Mouse (Mus musculus) stomach, postnatal 0 days (tissue): ENCODE measurements around the gene Pdzd2. TPM values are rescaled to one million over a fixed set of nuclear protein-coding genes. Genes with fewer than 3 reads are reported as not detected.
A peak's percentile ranks its signal among the peaks of the same experiment; 100 is the strongest.

Experiments
- ATAC-seq: fragments of 200-750 bp; cut with Nextera tagmentation; 2 replicates; pipeline ENCODE4 v1.8.0; 2017; ENCODE audit not compliant: low FRiP score, low TSS enrichment
- DNase-seq: peaks from one replicate; pipeline ENCODE4 v3.0.0-alpha.2; 2016; ENCODE audit warnings: low spot score
- H3K27ac ChIP-seq: fragments of 300-500 bp; sonication (generic); replicated peaks from 2 replicates; pipeline ENCODE4 v1.5.1; 2014; ENCODE audit warnings: mild to moderate bottlenecking, control low read depth
- H3K27me3 ChIP-seq: fragments of 300-500 bp; sonication (generic); 2 replicates; pipeline ENCODE4 v1.6.1; 2014; ENCODE audit warnings: low read length; ENCODE audit not compliant: control insufficient read depth, insufficient read depth
- H3K36me3 ChIP-seq: fragments of 300-500 bp; sonication (generic); 2 replicates; pipeline ENCODE4 v1.6.1; 2014; ENCODE audit warnings: low read length, mixed read lengths; ENCODE audit not compliant: control insufficient read depth, insufficient read depth
- H3K4me1 ChIP-seq: fragments of 300-500 bp; sonication (generic); replicated peaks from 2 replicates; pipeline ENCODE4 v1.6.1; 2014; ENCODE audit warnings: antibody characterized with exemption; ENCODE audit not compliant: control insufficient read depth, insufficient read depth
- H3K4me2 ChIP-seq: fragments of 300-500 bp; sonication (generic); replicated peaks from 2 replicates; pipeline ENCODE4 v1.6.1; 2014; ENCODE audit warnings: low read depth, mild to moderate bottlenecking, control low read depth, moderate library complexity
- H3K4me3 ChIP-seq: fragments of 300-500 bp; sonication (generic); 2 replicates; pipeline ENCODE4 v1.5.1; 2014; ENCODE audit warnings: low read depth, low read length, control low read depth
- H3K9ac ChIP-seq: fragments of 300-500 bp; sonication (generic); 2 replicates; pipeline ENCODE4 v1.6.1; 2014; ENCODE audit warnings: mild to moderate bottlenecking, low read length, control low read depth, mixed read lengths
- H3K9me3 ChIP-seq: fragments of 300-500 bp; sonication (generic); 2 replicates; pipeline ENCODE4 v1.6.1; 2016; ENCODE audit warnings: low read length; ENCODE audit not compliant: control insufficient read depth
- CTCF ChIP-seq: IDR thresholded peaks from 2 replicates; pipeline ENCODE4 v1.5.1; 2016; ENCODE audit warnings: antibody characterized with exemption, low read depth, mild to moderate bottlenecking, moderate library complexity
- EP300 ChIP-seq: optimal IDR thresholded peaks from 2 replicates; pipeline ENCODE3; 2016; ENCODE audit warnings: antibody characterized with exemption
- WGBS: fragments of 180-500 bp; shearing (Covaris S2); extraction: QIAGEN DNeasy Blood & Tissue Kit; methylation state at CpG from one replicate; pipeline ENCODE4 v1.1.7; 2014; 5-methylcytosine and 5-hydroxymethylcytosine counted together
- polyA plus RNA-seq: library from polyadenylated mRNA; unstranded; fragments of >200 nt; fragmentation: Nextera tagmentation; extraction: Ambion mirVana; gene quantifications from 2 replicates; pipeline ENCODE4 v1.2.1, GENCODE M21; 2015

Pdzd2 gene
- polyA plus RNA-seq, 1 experiment from 2014 or later: 19.1 TPM

- no peaks in the 10 kb centered on the region for H3K9me3 ChIP-seq
- no peaks in the 10 kb centered on the region for H3K27me3 ChIP-seq
- peak overlapping the region; percentile 77 for H3K27ac ChIP-seq
- peak overlapping the region; percentile 62 for H3K4me3 ChIP-seq
- peak; percentile 32 for DNase-seq
- H3K4me1 ChIP-seq: no peaks in the 10 kb centered on the region; the same call in 1 of the 2 replicates
- no peak for TF ChIP-seq EP300
- TF ChIP-seq CTCF: no peak
- peak overlapping the region; percentile 96 for H3K4me2 ChIP-seq
- H3K9ac ChIP-seq: peak overlapping the region; percentile 73
- 1% methylated on average over 28 of the region's 28 CpGs for WGBS
- no peaks in the 10 kb centered on the region for H3K36me3 ChIP-seq
- ATAC-seq: peak; percentile 36; the same call in 1 of the 2 replicates
These were observed 190.3 kb downstream of the Pdzd2 start for GRCm38 (mm10) chr15:12549271-12549918.

GRCm38 (mm10) chr15:12548696-12549095, 191.0 kb downstream of the Pdzd2 start:
- peak overlapping the region; percentile 77 for H3K27ac ChIP-seq
- WGBS: 44% methylated on average over 4 of the region's 4 CpGs

GRCm38 (mm10) chr15:12547640-12548405, 191.9 kb downstream of the Pdzd2 start:
- no peak for DNase-seq
- no peaks in the 10 kb centered on the region for H3K9me3 ChIP-seq
- TF ChIP-seq EP300: no peak
- no peak for TF ChIP-seq CTCF
- no peaks in the 10 kb centered on the region; the same call in 1 of the 2 replicates for H3K4me1 ChIP-seq
- no peak overlapping the region for H3K9ac ChIP-seq
- H3K27me3 ChIP-seq: no peaks in the 10 kb centered on the region
- WGBS: 78% methylated on average over 5 of the region's 5 CpGs
- no peak overlapping the region for H3K4me2 ChIP-seq
- H3K36me3 ChIP-seq: no peaks in the 10 kb centered on the region
- no peak for ATAC-seq
- H3K4me3 ChIP-seq: no peak overlapping the region
- H3K27ac ChIP-seq: no peak overlapping the region

More at GRCm38 (mm10) chr15:12548696-12549095, 191.0 kb downstream of the Pdzd2 start:
- peak overlapping the region; percentile 62 for H3K4me3 ChIP-seq
- DNase-seq (no peak), ATAC-seq (no peak)
- no peaks in the 10 kb centered on the region for H3K36me3 ChIP-seq
- H3K4me2 ChIP-seq: peak overlapping the region; percentile 96
- H3K9me3 ChIP-seq: no peaks in the 10 kb centered on the region
- H3K4me1 ChIP-seq: no peaks in the 10 kb centered on the region; the same call in 1 of the 2 replicates
- TF ChIP-seq CTCF (no peak), EP300 (no peak)
- peak overlapping the region; percentile 73; the same call in 1 of the 2 replicates for H3K9ac ChIP-seq
- H3K27me3 ChIP-seq: no peaks in the 10 kb centered on the region

GRCm38 (mm10) chr15:12546781-12547180, 192.9 kb downstream of the Pdzd2 start:
- 72% methylated on average over 6 of the region's 6 CpGs for WGBS
- Histone ChIP-seq H3K4me3 (no peak overlapping the region), H3K27me3 (no peaks in the 10 kb centered on the region), H3K9me3 (no peaks in the 10 kb centered on the region), H3K36me3 (no peaks in the 10 kb centered on the region), H3K4me2 (no peak overlapping the region), H3K27ac (no peak overlapping the region), H3K9ac (no peak overlapping the region), H3K4me1 (no peaks in the 10 kb centered on the region; the same call in 1 of the 2 replicates)
- DNase-seq (no peak), ATAC-seq (no peak)
- TF ChIP-seq EP300: no peak
- TF ChIP-seq CTCF: no peak

- Histone ChIP-seq H3K9me3 (no peaks in the 10 kb centered on the region), H3K4me1 (no peaks in the 10 kb centered on the region; the same call in 1 of the 2 replicates), H3K4me2 (no peak overlapping the region), H3K36me3 (no peaks in the 10 kb centered on the region), H3K9ac (no peak overlapping the region), H3K27ac (no peak overlapping the region), H3K27me3 (no peaks in the 10 kb centered on the region), H3K4me3 (no peak overlapping the region)
- DNase-seq (no peak), ATAC-seq (no peak)
- TF ChIP-seq CTCF (no peak), EP300 (no peak)
- WGBS: 61% methylated on average over 6 of the region's 6 CpGs
These were observed 194.1 kb downstream of the Pdzd2 start for GRCm38 (mm10) chr15:12545671-12546070.

GRCm38 (mm10) chr15:12545220-12545619, 194.5 kb downstream of the Pdzd2 start:
- H3K9ac ChIP-seq: no peak overlapping the region
- 38% methylated on average over 3 of the region's 3 CpGs for WGBS
- no peaks in the 10 kb centered on the region for H3K36me3 ChIP-seq
- no peaks in the 10 kb centered on the region for H3K27me3 ChIP-seq
- H3K9me3 ChIP-seq: no peaks in the 10 kb centered on the region
- no peak for DNase-seq
- no peaks in the 10 kb centered on the region; the same call in 1 of the 2 replicates for H3K4me1 ChIP-seq
- no peak overlapping the region for H3K4me3 ChIP-seq
- H3K27ac ChIP-seq: no peak overlapping the region
- TF ChIP-seq EP300 (no peak), CTCF (no peak)
- no peak for ATAC-seq
- no peak overlapping the region for H3K4me2 ChIP-seq
